Mouse (Mus musculus) left cerebral cortex, adult 2 months (tissue): Measurements from ENCODE around the gene Sgf29. TPM values are rescaled to one million over a fixed set of nuclear protein-coding genes. Genes with fewer than 3 reads are reported as not detected.

Experiments
- DNase-seq, 2 experiments: peaks; one replicate each; pipeline ENCODE4 v3.0.0; 2021 to 2022; ENCODE audit warnings: low spot score in 2 of 2, mixed read lengths in 1 of 2; ENCODE audit errors: extremely low spot score in 1 of 2
- H3K27ac ChIP-seq: fragments of 200-600 bp; 2 replicates; pipeline ENCODE4 v1.8.1; 2022
- H3K4me3 ChIP-seq: fragments of 200-600 bp; 2 replicates; pipeline ENCODE4 v1.8.1; 2022
- CTCF ChIP-seq: fragments of 200-600 bp; IDR thresholded peaks from 2 replicates; pipeline ENCODE4 v1.8.1; 2022; ENCODE audit warnings: antibody characterized with exemption, mild to moderate bottlenecking, moderate library complexity
- intact Hi-C: fragments of 180-260 bp; cut with DNase I; formaldehyde crosslinking; loops from one replicate; pipeline ENCODE4 v1.15.1; 2025
- long read RNA-seq, 2 experiments: library from polyadenylated mRNA; stranded (forward); transcript quantifications; one replicate each; pipeline ENCODE4 v2.0.0; 2021; ENCODE audit warnings: borderline mapping rate in 2 of 2
- total RNA-seq, 2 experiments: library from RNA; stranded (reverse); gene quantifications; 2 replicates each; pipeline ENCODE4 v1.2.3; 2021

Sgf29 gene
- 10 to 100 TPM; 30.2 to 33.5 TPM for total RNA-seq
- long read RNA-seq, experiment 1, transcript Sgf29-201 (10 exons, 1,312 nt) = major isoform, 6 of 11 reads
- long read RNA-seq, experiment 1, partial matches to known transcripts = 3 of 11 reads
- long read RNA-seq, experiment 1, other reads (novel, unspliced or antisense) = 2 of 11 reads
- long read RNA-seq, experiment 2, transcript Sgf29-201 (10 exons, 1,312 nt) = major isoform, 5 of 9 reads
- long read RNA-seq, experiment 2, partial matches to known transcripts = 4 of 9 reads
- long read RNA-seq, experiment 2, other reads (novel, unspliced or antisense) = 0 of 9 reads

GRCm38 (mm10) chr7:126649231-126650051 is at the start of gene Sgf29:
Gene Sgf29 (plus strand): TSS chr7:126649309.
- intact Hi-C loops = loop anchor here (2.0 to 10.0 kb wide), 3 partner anchors 45 to 465 kb away; partner anchors contain the start of genes Bola2, Slx1b and Ypel3
- peak within 1 kb of the TSS; percentile 95 for H3K27ac ChIP-seq
- peak within 1 kb of the TSS; percentile 58 for H3K4me3 ChIP-seq
- peak; percentile 92 to 95 for DNase-seq
- TF ChIP-seq CTCF = no peak; the same call in 1 of the 2 replicates

DNA sequence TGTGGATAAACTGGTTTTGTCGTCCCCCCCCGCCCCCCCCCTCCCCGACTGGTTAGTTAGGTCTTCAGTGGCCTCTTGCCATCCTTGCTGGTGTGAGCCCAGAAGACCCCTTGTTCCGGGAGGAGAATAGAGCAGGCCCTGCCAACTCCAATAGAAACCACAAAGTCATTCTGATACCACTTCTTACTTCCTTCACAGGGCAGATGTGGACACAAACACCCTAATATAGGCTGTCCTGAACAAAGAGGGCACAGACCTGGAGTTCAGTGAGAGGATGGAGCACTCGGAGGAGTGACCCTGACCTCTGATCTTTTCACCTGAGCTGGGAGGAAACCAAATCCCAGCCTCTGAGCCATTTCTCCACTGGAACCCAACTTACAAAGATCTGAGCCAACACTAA is 47.2 kb upstream of the Sgf29 start:
- no peak overlapping the region for H3K4me3 ChIP-seq
- DNase-seq = no peak
- intact Hi-C loops = loop anchor here (10.0 kb wide), 1 partner anchor 563 kb away; no protein-coding TSS in a partner anchor
- H3K27ac ChIP-seq = no peak overlapping the region
- no peak for TF ChIP-seq CTCF

GRCm38 (mm10) chr7:126602650-126603049 is 46.5 kb upstream of the Sgf29 start:
- TF ChIP-seq CTCF = no peak
- no peak overlapping the region for H3K4me3 ChIP-seq
- intact Hi-C loops = loop anchor here (10.0 kb wide), 1 partner anchor 562 kb away; no protein-coding TSS in a partner anchor
- no peak overlapping the region for H3K27ac ChIP-seq
- DNase-seq = no peak

- Histone ChIP-seq H3K27ac (no peak overlapping the region), H3K4me3 (no peak overlapping the region)
- DNase-seq = no peak
- intact Hi-C loops = loop anchor here (10.0 kb wide), 1 partner anchor 558 kb away; no protein-coding TSS in a partner anchor
- TF ChIP-seq CTCF = no peak
Observed at GRCm38 (mm10) chr7:126606611-126607010, 42.5 kb upstream of the Sgf29 start.

- Histone ChIP-seq H3K4me3 (no peak overlapping the region), H3K27ac (no peak overlapping the region)
- intact Hi-C loops = loop anchor here (10.0 kb wide), 1 partner anchor 558 kb away; no protein-coding TSS in a partner anchor
- TF ChIP-seq CTCF = no peak
- no peak for DNase-seq
Observed at GRCm38 (mm10) chr7:126607064-126607463, 42.0 kb upstream of the Sgf29 start.

DNA sequence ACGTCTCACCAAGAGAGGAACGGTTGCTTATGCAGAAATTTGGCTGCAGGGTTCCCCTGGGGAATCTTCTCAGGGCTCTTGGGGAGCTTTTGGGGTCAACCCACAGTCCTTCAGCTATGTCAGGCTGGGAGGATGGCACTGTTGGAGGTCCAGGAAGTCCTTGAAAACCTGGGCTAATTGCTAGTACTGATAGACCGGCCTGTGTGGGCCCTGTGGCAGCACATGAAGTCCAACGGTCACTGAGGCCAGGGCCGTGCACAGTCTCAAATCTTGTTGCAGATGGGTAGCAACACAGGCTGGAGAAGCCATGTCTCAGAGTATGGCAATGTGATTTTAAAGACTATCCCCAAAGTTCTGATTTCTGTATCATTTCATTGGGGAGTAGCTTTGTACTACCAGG is 41.3 kb upstream of the Sgf29 start:
- no peak overlapping the region for H3K27ac ChIP-seq
- intact Hi-C loops = loop anchor here (10.0 kb wide), 1 partner anchor 557 kb away; no protein-coding TSS in a partner anchor
- no peak overlapping the region for H3K4me3 ChIP-seq
- DNase-seq = no peak
- no peak for TF ChIP-seq CTCF

- no peak overlapping the region for H3K27ac ChIP-seq
- no peak for TF ChIP-seq CTCF
- no peak for DNase-seq
- intact Hi-C loops = no loop called here
- no peak overlapping the region for H3K4me3 ChIP-seq
Observed at GRCm38 (mm10) chr7:126612736-126613135, 36.4 kb upstream of the Sgf29 start.

GRCm38 (mm10) chr7:126616707-126617106 is 32.4 kb upstream of the Sgf29 start:
- DNase-seq = no peak
- Histone ChIP-seq H3K4me3 (no peak overlapping the region), H3K27ac (no peak overlapping the region)
- no peak; the same call in 1 of the 2 replicates for TF ChIP-seq CTCF
- intact Hi-C loops = no loop called here

DNA sequence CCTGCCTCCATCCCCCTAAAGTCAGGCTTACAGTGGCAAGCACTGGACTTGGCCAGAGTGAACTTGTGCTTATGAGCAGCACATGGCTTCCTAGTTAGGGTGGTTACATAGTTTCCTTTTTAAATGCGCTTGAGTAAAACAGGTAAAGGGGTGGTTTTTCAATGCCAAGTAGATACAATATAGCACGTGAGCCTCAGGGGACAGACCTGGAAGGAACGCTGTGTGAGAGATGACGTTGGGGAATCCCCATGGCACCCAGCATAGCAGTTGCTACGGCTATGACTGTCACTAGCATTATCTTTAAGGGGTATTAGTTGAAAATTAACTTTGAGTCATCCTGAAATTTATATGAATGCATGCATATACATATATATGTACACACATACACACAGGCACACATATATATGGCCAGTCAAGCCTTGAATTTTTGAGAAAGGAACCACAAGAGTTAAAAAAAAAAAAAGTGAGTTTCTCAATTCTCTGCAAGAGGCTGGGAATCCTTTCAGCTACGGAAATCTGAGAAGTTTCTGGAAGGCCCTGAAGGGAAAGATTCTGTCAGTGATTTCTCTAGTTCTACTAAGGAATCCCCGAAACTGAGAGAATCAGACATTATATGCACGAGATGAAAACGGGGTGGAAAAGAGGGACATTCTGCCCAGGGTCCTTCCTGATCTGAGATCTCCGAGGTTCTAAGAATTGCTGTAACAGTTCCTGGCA is 29.4 kb upstream of the Sgf29 start:
- intact Hi-C loops = no loop called here
- H3K4me3 ChIP-seq = no peak overlapping the region
- no peak for TF ChIP-seq CTCF
- no peak overlapping the region for H3K27ac ChIP-seq
- DNase-seq = no peak

GRCm38 (mm10) chr7:126621452-126622359 is 27.4 kb upstream of the Sgf29 start:
- no peak overlapping the region for H3K27ac ChIP-seq
- no peak for TF ChIP-seq CTCF
- intact Hi-C loops = no loop called here

GRCm38 (mm10) chr7:126623381-126623780 is 25.7 kb upstream of the Sgf29 start:
- no peak for DNase-seq
- no peak for TF ChIP-seq CTCF
- intact Hi-C loops = no loop called here
- H3K27ac ChIP-seq = no peak overlapping the region
- H3K4me3 ChIP-seq = no peak overlapping the region

More at GRCm38 (mm10) chr7:126621452-126622359, 27.4 kb upstream of the Sgf29 start:
- no peak for DNase-seq
- H3K4me3 ChIP-seq = no peak overlapping the region
